Mouse (Mus musculus) myocyte (in vitro differentiated cells): ENCODE measurements around the gene Olfr1447. TPM values are rescaled to one million over a fixed set of nuclear protein-coding genes. Genes with fewer than 3 reads are reported as not detected.

Source experiments
- H3K27me3 ChIP-seq: one replicate; pipeline ENCODE4 v1.6.1; 2011; ENCODE audit not compliant: control insufficient read depth, insufficient read depth, insufficient read length
- H3K36me3 ChIP-seq: one replicate; pipeline ENCODE4 v1.6.1; 2011; ENCODE audit not compliant: control insufficient read depth, insufficient read depth
- H3K4me2 ChIP-seq: one replicate; pipeline ENCODE4 v1.6.1; 2011; ENCODE audit warnings: low read depth, control low read depth
- H3K4me3 ChIP-seq: one replicate; pipeline ENCODE4 v1.5.1; 2011; ENCODE audit warnings: mild to moderate bottlenecking, control low read depth, moderate library complexity
- H3K79me2 ChIP-seq: one replicate; pipeline ENCODE4 v1.6.1; 2011; ENCODE audit not compliant: control insufficient read depth, insufficient read depth
- H3ac ChIP-seq: one replicate; pipeline ENCODE4 v1.6.1; 2011; ENCODE audit not compliant: control insufficient read depth, insufficient read length
- CEBPB ChIP-seq: IDR thresholded peaks from 2 replicates; pipeline ENCODE4 v1.6.1; 2011; ENCODE audit warnings: mild to moderate bottlenecking, moderate library complexity; ENCODE audit not compliant: poor library complexity, insufficient read depth, severe bottlenecking
- E2F4 ChIP-seq: IDR thresholded peaks from one replicate; pipeline ENCODE4 v1.6.1; 2011; ENCODE audit warnings: mild to moderate bottlenecking, control low read depth, moderate library complexity; ENCODE audit not compliant: insufficient read depth
- MAX ChIP-seq: IDR thresholded peaks from one replicate; pipeline ENCODE4 v1.6.1; 2011; ENCODE audit warnings: low read depth, mild to moderate bottlenecking, control low read depth
- MYOD1 ChIP-seq, 3 experiments: IDR thresholded peaks; one replicate each; pipeline ENCODE4 v1.6.1; 2011; ENCODE audit warnings: control low read depth in 2 of 3, low read depth in 2 of 3, mild to moderate bottlenecking in 2 of 3, moderate library complexity in 1 of 3; ENCODE audit not compliant: insufficient read length in 2 of 3, control insufficient read depth in 1 of 3
- MYOG ChIP-seq, 3 experiments: IDR thresholded peaks; one replicate each; pipeline ENCODE4 v1.6.1; 2011; ENCODE audit warnings: control low read depth in 2 of 3, low read depth in 2 of 3, mild to moderate bottlenecking in 2 of 3; ENCODE audit not compliant: insufficient read length in 2 of 3, control insufficient read depth in 1 of 3, insufficient read depth in 1 of 3
- POLR2A ChIP-seq: IDR thresholded peaks from one replicate; pipeline ENCODE4 v1.6.1; 2011; ENCODE audit warnings: low read depth, mild to moderate bottlenecking, control low read depth, moderate library complexity; ENCODE audit not compliant: insufficient read length
- POLR2AphosphoS2 ChIP-seq: IDR thresholded peaks from one replicate; pipeline ENCODE4 v1.6.1; 2011; ENCODE audit warnings: low read depth, control low read depth; ENCODE audit not compliant: insufficient read length
- REST ChIP-seq: IDR thresholded peaks from one replicate; pipeline ENCODE4 v1.6.1; 2011; ENCODE audit warnings: mild to moderate bottlenecking, control low read depth, moderate library complexity; ENCODE audit not compliant: insufficient read depth, insufficient read length
- SRF ChIP-seq: IDR thresholded peaks from one replicate; pipeline ENCODE4 v1.6.1; 2011; ENCODE audit warnings: low read depth; ENCODE audit not compliant: control insufficient read depth, insufficient read length
- TCF12 ChIP-seq: IDR thresholded peaks from one replicate; pipeline ENCODE4 v1.6.1; 2011; ENCODE audit warnings: mild to moderate bottlenecking, control low read depth; ENCODE audit not compliant: poor library complexity, insufficient read depth, severe bottlenecking
- TCF3 ChIP-seq: IDR thresholded peaks from one replicate; pipeline ENCODE4 v1.6.1; 2011; ENCODE audit warnings: low read depth, control low read depth; ENCODE audit not compliant: insufficient read length
- USF1 ChIP-seq: IDR thresholded peaks from one replicate; pipeline ENCODE4 v1.6.1; 2011; ENCODE audit warnings: low read depth, mild to moderate bottlenecking, control low read depth, moderate library complexity
- polyA plus RNA-seq: library from polyadenylated mRNA; unstranded; fragments of >200 nt; fragmentation: generic; extraction: Trizol; gene quantifications from one replicate; pipeline ENCODE4 v1.2.1, GENCODE M21; 2012; ENCODE audit warnings: missing spikeins

Olfr1447 gene
- polyA plus RNA-seq, result not detected

DNA sequence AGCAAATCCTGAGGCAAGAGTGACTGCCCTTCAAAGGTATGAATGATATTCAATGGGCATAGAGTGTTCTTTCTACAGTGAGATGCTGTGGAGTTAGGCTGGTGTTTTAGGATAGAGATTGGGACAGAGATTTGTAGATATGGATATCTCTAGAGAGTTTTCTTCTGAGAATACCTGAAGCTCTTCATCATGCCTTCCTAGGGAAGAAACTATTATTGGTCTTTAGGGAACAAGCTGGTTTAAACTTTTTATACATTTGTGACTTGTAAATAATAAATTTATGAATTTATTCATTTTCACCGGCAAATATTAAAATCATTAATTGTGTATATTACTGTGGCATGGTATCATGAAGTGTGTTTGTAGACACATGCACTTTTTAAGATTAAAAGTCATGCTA, at the start of gene Olfr1447:
Gene Olfr1447, minus strand, starts transcription at position 101 of the 400 bp plus-strand sequence.
- no peaks in the 10 kb centered on the region for H3K36me3 ChIP-seq
- TF ChIP-seq REST (no peak), MYOD1 (IDR thresholded peaks at IDR 0.05; ENCODE audit: control insufficient read depth in 1 of 3, insufficient read length in 2 of 3, low read depth in 2 of 3) (no peak), USF1 (no peak), POLR2AphosphoS2 (no peak), E2F4 (no peak), SRF (no peak)
- no peak within 1 kb of the TSS for H3ac ChIP-seq
- H3K4me2 ChIP-seq, result no peak within 1 kb of the TSS
- H3K79me2 ChIP-seq, result no peaks in the 10 kb centered on the region
- H3K27me3 ChIP-seq, result no peaks in the 10 kb centered on the region
- H3K4me3 ChIP-seq, result no peak within 1 kb of the TSS

DNA sequence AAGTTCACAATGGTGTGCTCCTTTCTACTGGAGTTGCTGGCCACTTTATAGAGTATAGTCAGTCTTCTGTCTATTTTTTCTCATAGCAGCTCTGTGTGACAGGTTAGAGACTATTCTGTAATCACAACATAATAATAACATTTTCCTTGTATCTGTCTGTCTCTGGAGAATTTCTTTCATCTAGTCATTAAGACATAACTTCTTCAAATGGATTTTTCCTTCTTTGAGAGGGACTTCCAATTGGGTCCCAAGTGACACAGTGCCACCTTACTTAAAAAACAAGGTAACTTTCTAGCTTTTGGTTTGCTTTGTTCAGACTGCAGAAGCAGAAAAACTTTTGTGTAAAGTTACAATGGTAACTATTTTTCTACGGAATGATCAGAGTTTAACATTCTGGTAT, 46.4 kb upstream of the Olfr1447 start, which contains the start of gene Olfr1450:
Gene Olfr1450, plus strand, starts transcription at position 301 of the 400 bp plus-strand sequence.
- H3K27me3 ChIP-seq, result no peaks in the 10 kb centered on the region
- H3ac ChIP-seq, result no peak within 1 kb of the TSS
- no peak within 1 kb of the TSS for H3K4me3 ChIP-seq
- TF ChIP-seq MYOG (IDR thresholded peaks at IDR 0.05; ENCODE audit: control insufficient read depth in 1 of 3, insufficient read depth in 1 of 3, insufficient read length in 2 of 3, low read depth in 2 of 3), result no peak
- no peak for TF ChIP-seq USF1
- TF ChIP-seq TCF12, result no peak
- no peak for TF ChIP-seq POLR2A
- TF ChIP-seq MAX, result no peak
- TF ChIP-seq CEBPB, result no peak
- TF ChIP-seq TCF3, result no peak
- TF ChIP-seq POLR2AphosphoS2, result no peak
- no peak for TF ChIP-seq MYOD1 (IDR thresholded peaks at IDR 0.05; ENCODE audit: control insufficient read depth in 1 of 3, insufficient read length in 2 of 3, low read depth in 2 of 3)
- TF ChIP-seq E2F4, result no peak
- no peak for TF ChIP-seq SRF
- TF ChIP-seq REST, result no peak
- no peaks in the 10 kb centered on the region for H3K36me3 ChIP-seq
- no peaks in the 10 kb centered on the region for H3K79me2 ChIP-seq
- H3K4me2 ChIP-seq, result no peak within 1 kb of the TSS

DNA sequence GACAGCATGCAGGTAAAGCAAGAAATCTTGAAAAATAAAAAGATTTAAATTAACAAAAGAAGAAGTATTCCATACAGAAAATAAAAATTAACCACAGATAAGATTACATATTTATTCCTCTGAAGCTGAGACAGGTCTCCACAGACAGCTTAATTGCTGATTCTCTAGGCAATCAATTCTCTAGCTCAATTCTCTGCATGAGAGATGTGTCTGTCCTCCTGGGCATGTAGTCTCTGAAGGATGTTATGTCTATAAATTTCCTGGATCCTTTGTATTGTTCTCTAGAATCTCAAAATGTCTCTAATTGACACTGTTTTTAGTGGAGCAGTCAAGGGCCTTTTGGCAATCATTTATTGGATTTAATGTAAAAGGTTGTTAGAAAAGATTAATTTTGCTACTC, 27.0 kb upstream of the Olfr1447 start, which contains the start of gene Olfr1449:
Gene Olfr1449, plus strand, starts transcription at position 301 of the 400 bp plus-strand sequence.
- H3ac ChIP-seq, result no peak within 1 kb of the TSS
- no peaks in the 10 kb centered on the region for H3K27me3 ChIP-seq
- no peak within 1 kb of the TSS for H3K4me3 ChIP-seq
- no peaks in the 10 kb centered on the region for H3K36me3 ChIP-seq
- no peak for TF ChIP-seq REST
- no peak for TF ChIP-seq MAX
- no peak for TF ChIP-seq CEBPB
- no peak for TF ChIP-seq SRF
- TF ChIP-seq TCF3, result no peak
- TF ChIP-seq MYOG (IDR thresholded peaks at IDR 0.05; ENCODE audit: control insufficient read depth in 1 of 3, insufficient read depth in 1 of 3, insufficient read length in 2 of 3, low read depth in 2 of 3), result no peak
- TF ChIP-seq USF1, result no peak
- TF ChIP-seq POLR2A, result no peak
- TF ChIP-seq MYOD1 (IDR thresholded peaks at IDR 0.05; ENCODE audit: control insufficient read depth in 1 of 3, insufficient read length in 2 of 3, low read depth in 2 of 3), result no peak
- no peak for TF ChIP-seq TCF12
- H3K4me2 ChIP-seq, result no peak within 1 kb of the TSS
- H3K79me2 ChIP-seq, result no peaks in the 10 kb centered on the region

DNA sequence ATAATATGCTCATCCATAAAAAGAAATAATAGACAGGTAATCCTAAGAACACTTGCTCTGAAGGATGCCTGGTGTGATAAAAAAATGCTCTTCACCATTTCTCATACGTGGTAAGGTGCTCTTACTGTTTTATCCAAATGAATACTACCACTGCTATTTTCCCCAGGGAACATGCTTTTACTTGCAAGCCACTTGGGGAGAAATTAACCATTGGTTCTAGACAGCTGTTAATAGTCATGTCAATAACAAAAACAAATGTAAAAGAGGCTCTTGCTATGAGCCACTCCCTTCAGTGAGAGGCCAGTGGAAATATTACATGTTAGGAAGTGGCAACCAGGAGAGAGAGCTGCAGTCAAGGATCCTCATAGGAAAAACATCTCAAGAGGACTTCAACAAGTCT, 20.8 kb upstream of the Olfr1447 start, which contains the start of gene Olfr1448:
Gene Olfr1448, minus strand, starts transcription at position 101 of the 400 bp plus-strand sequence.
- Histone ChIP-seq H3K4me3 (no peak within 1 kb of the TSS), H3K79me2 (no peaks in the 10 kb centered on the region), H3K36me3 (no peaks in the 10 kb centered on the region), H3K4me2 (no peak within 1 kb of the TSS), H3ac (no peak within 1 kb of the TSS), H3K27me3 (no peaks in the 10 kb centered on the region)
- TF ChIP-seq REST, result no peak
- TF ChIP-seq E2F4, result no peak
- no peak for TF ChIP-seq MAX
- no peak for TF ChIP-seq MYOD1 (IDR thresholded peaks at IDR 0.05; ENCODE audit: control insufficient read depth in 1 of 3, insufficient read length in 2 of 3, low read depth in 2 of 3)
- no peak for TF ChIP-seq TCF3
- no peak for TF ChIP-seq SRF
- no peak for TF ChIP-seq POLR2A
- TF ChIP-seq CEBPB, result no peak
- no peak for TF ChIP-seq TCF12
- no peak for TF ChIP-seq POLR2AphosphoS2
- no peak for TF ChIP-seq MYOG (IDR thresholded peaks at IDR 0.05; ENCODE audit: control insufficient read depth in 1 of 3, insufficient read depth in 1 of 3, insufficient read length in 2 of 3, low read depth in 2 of 3)
- TF ChIP-seq USF1, result no peak

DNA sequence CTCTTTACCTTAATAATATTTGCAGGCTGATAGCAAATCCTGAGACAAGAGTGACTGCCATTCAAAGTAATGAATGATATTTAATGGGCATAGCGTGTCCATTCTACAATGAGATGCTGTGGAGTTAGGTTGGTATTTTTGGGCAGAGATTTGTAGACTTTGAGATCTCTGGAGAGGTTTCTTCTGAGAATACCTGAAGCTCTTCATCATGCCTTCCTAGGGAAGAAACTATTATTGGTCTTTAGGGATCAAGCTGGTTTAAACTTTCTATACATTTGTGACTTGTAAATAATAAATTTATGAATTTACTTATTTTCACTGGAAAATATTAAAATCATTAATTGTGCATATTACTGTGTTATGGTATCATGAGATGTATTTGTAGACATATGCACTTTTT, 10.1 kb downstream of the Olfr1447 start, which contains the start of gene Olfr1446:
Gene Olfr1446, minus strand, starts transcription at position 101 of the 400 bp plus-strand sequence.
- Histone ChIP-seq H3K27me3 (no peaks in the 10 kb centered on the region), H3K4me3 (no peak within 1 kb of the TSS), H3K4me2 (no peak within 1 kb of the TSS), H3K36me3 (no peaks in the 10 kb centered on the region), H3K79me2 (no peaks in the 10 kb centered on the region), H3ac (no peak within 1 kb of the TSS)
- TF ChIP-seq SRF (no peak), USF1 (no peak), MAX (no peak), TCF12 (no peak), MYOG (IDR thresholded peaks at IDR 0.05; ENCODE audit: control insufficient read depth in 1 of 3, insufficient read depth in 1 of 3, insufficient read length in 2 of 3, low read depth in 2 of 3) (no peak), POLR2AphosphoS2 (no peak), MYOD1 (IDR thresholded peaks at IDR 0.05; ENCODE audit: control insufficient read depth in 1 of 3, insufficient read length in 2 of 3, low read depth in 2 of 3) (no peak), CEBPB (no peak), TCF3 (no peak), REST (no peak), E2F4 (no peak), POLR2A (no peak)
